Mouse (Mus musculus) kidney, adult 2 months (tissue): ENCODE data around the gene Ano8.

Source experiments
- CTCF ChIP-seq: fragments of 200-500 bp; conservative IDR thresholded peaks from 2 replicates; pipeline ENCODE4 v1.5.1; 2011; ENCODE audit warnings: low read depth, mild to moderate bottlenecking, control low read depth, low read length, moderate library complexity, mixed read lengths; ENCODE audit not compliant: insufficient read depth, insufficient read length
- POLR2A ChIP-seq: fragments of 200-500 bp; IDR thresholded peaks from one replicate; pipeline ENCODE4 v1.6.1; 2011; ENCODE audit warnings: low read depth, low read length, control low read depth

- TF ChIP-seq CTCF (no peak), POLR2A (no peak)
Observed at GRCm38 (mm10) chr8:71454668-71455067, 31.1 kb downstream of the Ano8 start.
